Mouse (Mus musculus) urinary bladder, postnatal 14 days (tissue): ENCODE measurements around the gene Nkiras1.
A peak's percentile ranks its signal among the peaks of the same experiment; 100 is the strongest.
"Not testable (repeated sequence)": the region's sequence is repeated elsewhere in the genome, so short reads cannot be mapped to it uniquely, and the experiment has no call there.

Experiments
- DNase-seq: peaks from one replicate; pipeline ENCODE4 v3.0.0; 2021; ENCODE audit warnings: low spot score

Gene Nkiras1

GRCm38 (mm10) chr14:18270529-18271441 is at the start of gene Nkiras1, which contains the start of gene Rpl15:
Nkiras1 (plus strand) TSS chr14:18271136.
Rpl15 (minus strand) TSS chr14:18271391.
- DNase-seq = peak; percentile 99

- peak; percentile 27 for DNase-seq
Observed at GRCm38 (mm10) chr14:18221977-18222376, 49.0 kb upstream of the Nkiras1 start.

- not testable (repeated sequence) for DNase-seq
Observed at GRCm38 (mm10) chr14:18225431-18225830, 45.5 kb upstream of the Nkiras1 start.

- not testable (repeated sequence) for DNase-seq
Observed at GRCm38 (mm10) chr14:18226181-18226580, 44.8 kb upstream of the Nkiras1 start.

- not testable (repeated sequence) for DNase-seq
Observed at GRCm38 (mm10) chr14:18229751-18230150, 41.2 kb upstream of the Nkiras1 start.

- DNase-seq = not testable (repeated sequence)
Observed at GRCm38 (mm10) chr14:18231866-18232265, 39.1 kb upstream of the Nkiras1 start.

GRCm38 (mm10) chr14:18233076-18233475 is 37.9 kb upstream of the Nkiras1 start:
- no peak for DNase-seq

GRCm38 (mm10) chr14:18233981-18234960 is 36.7 kb upstream of the Nkiras1 start:
- DNase-seq = peak; percentile 23

GRCm38 (mm10) chr14:18236496-18237235 is 34.3 kb upstream of the Nkiras1 start:
- not testable (repeated sequence) for DNase-seq

- no peak for DNase-seq
Observed at GRCm38 (mm10) chr14:18237381-18237780, 33.6 kb upstream of the Nkiras1 start.

- DNase-seq = peak; percentile 98
Observed at GRCm38 (mm10) chr14:18238131-18238749, 32.7 kb upstream of the Nkiras1 start.

GRCm38 (mm10) chr14:18238750-18239731 is 31.9 kb upstream of the Nkiras1 start, which contains the start of gene Nr1d2:
Nr1d2 (minus strand) TSS chr14:18239127.
- DNase-seq = peak; percentile 100

GRCm38 (mm10) chr14:18240132-18240531 is 30.8 kb upstream of the Nkiras1 start:
- no peak for DNase-seq

- no peak for DNase-seq
Observed at GRCm38 (mm10) chr14:18241786-18242185, 29.1 kb upstream of the Nkiras1 start.

GRCm38 (mm10) chr14:18242638-18243130 is 28.3 kb upstream of the Nkiras1 start:
- DNase-seq = no peak

- no peak for DNase-seq
Observed at GRCm38 (mm10) chr14:18261203-18261602, 9.7 kb upstream of the Nkiras1 start.

GRCm38 (mm10) chr14:18263427-18263826 is 7.5 kb upstream of the Nkiras1 start:
- peak; percentile 26 for DNase-seq

- not testable (repeated sequence) for DNase-seq
Observed at GRCm38 (mm10) chr14:18269947-18270528, 898 bp upstream of the Nkiras1 start.

- no peak for DNase-seq
Observed at GRCm38 (mm10) chr14:18271666-18272065, 730 bp downstream of the Nkiras1 start.
